Comparison of ENCODE assay signal across 8 mouse cellular contexts in genomic region chr9:45829107-45829506, GRCm38 (mm10). TPM values are rescaled to one million over a fixed set of nuclear protein-coding genes. Genes with fewer than 3 reads are reported as not detected.
DNase-seq lines count a peak whose midpoint lies in the region; ATAC-seq and TF ChIP-seq lines count a peak whose summit lies in the region.

No protein-coding gene starts in this region.

- no peaks in the 10 kb centered on the region for H3K27me3 ChIP-seq in embryonic facial prominence, embryonic 13.5 days
- H3K27me3 ChIP-seq in heart, embryonic 12.5 days (replicated peaks), result no peaks in the 10 kb centered on the region
- no peaks in the 10 kb centered on the region for H3K27me3 ChIP-seq in kidney, embryonic 16.5 days (ENCODE audit: insufficient read depth, low read length)
- no peaks in the 10 kb centered on the region for H3K27me3 ChIP-seq in liver, embryonic 15.5 days
- H3K27me3 ChIP-seq in stomach, postnatal 0 days (ENCODE audit: control insufficient read depth, insufficient read depth, low read length), result no peaks in the 10 kb centered on the region

- H3K4me1 ChIP-seq in bone marrow macrophage, adult 2 months (ENCODE audit: control insufficient read depth, insufficient read depth, low read length), result peaks cover 4% of the 10 kb centered on the region
- peaks cover 9% of the 10 kb centered on the region for H3K4me1 ChIP-seq in embryonic facial prominence, embryonic 13.5 days
- H3K4me1 ChIP-seq in heart, embryonic 12.5 days (replicated peaks), result peaks cover 13% of the 10 kb centered on the region
- peaks cover 12% of the 10 kb centered on the region for H3K4me1 ChIP-seq in kidney, embryonic 16.5 days (ENCODE audit: insufficient read depth, low read length)
- peaks cover 17% of the 10 kb centered on the region for H3K4me1 ChIP-seq in liver, embryonic 15.5 days (replicated peaks)
- H3K4me1 ChIP-seq in stomach, postnatal 0 days (replicated peaks; ENCODE audit: control insufficient read depth, insufficient read depth), result no peaks in the 10 kb centered on the region

- H3K4me3 ChIP-seq in bone marrow macrophage, adult 2 months (ENCODE audit: insufficient read depth, low read length), result peak overlapping the region; percentile 22; the same call in 1 of the 2 replicates
- H3K4me3 ChIP-seq in embryonic facial prominence, embryonic 13.5 days, result peak overlapping the region; percentile 74
- peak overlapping the region; percentile 67 for H3K4me3 ChIP-seq in heart, embryonic 12.5 days
- peak overlapping the region; percentile 79 for H3K4me3 ChIP-seq in kidney, embryonic 16.5 days (ENCODE audit: low read length)
- H3K4me3 ChIP-seq in liver, embryonic 15.5 days (replicated peaks), result peak overlapping the region; percentile 69
- peak overlapping the region; percentile 75 for H3K4me3 ChIP-seq in stomach, postnatal 0 days (ENCODE audit: low read depth, low read length)

- H3K9ac ChIP-seq in embryonic facial prominence, embryonic 13.5 days, result no peak overlapping the region
- no peak overlapping the region for H3K9ac ChIP-seq in heart, embryonic 12.5 days
- H3K9ac ChIP-seq in kidney, embryonic 16.5 days (replicated peaks; ENCODE audit: low read length), result no peak overlapping the region
- no peak overlapping the region for H3K9ac ChIP-seq in liver, embryonic 15.5 days
- no peak overlapping the region for H3K9ac ChIP-seq in stomach, postnatal 0 days (ENCODE audit: low read length)

- ATAC-seq in embryonic facial prominence, embryonic 13.5 days (ENCODE audit: insufficient number of reproducible peaks, insufficient read depth, low FRiP score, low TSS enrichment, low read depth), result no peak
- ATAC-seq in heart, embryonic 12.5 days (ENCODE audit: insufficient number of reproducible peaks, low FRiP score), result no peak; the same call in 1 of the 2 replicates
- ATAC-seq in kidney, embryonic 16.5 days (ENCODE audit: low FRiP score, low TSS enrichment), result no peak
- ATAC-seq in liver, embryonic 15.5 days (ENCODE audit: insufficient read depth), result no peak
- peak; percentile 15; the same call in 1 of the 2 replicates for ATAC-seq in stomach, postnatal 0 days (ENCODE audit: low FRiP score, low TSS enrichment)

- 0 out of 2 replicates have a peak overlapping the region, but pooled peaks have one; percentile 6 for H3K27ac ChIP-seq in bone marrow macrophage, adult 2 months (ENCODE audit: insufficient read depth, low read depth, low read length)
- no peak overlapping the region for H3K27ac ChIP-seq in embryonic facial prominence, embryonic 13.5 days
- no peak overlapping the region for H3K27ac ChIP-seq in heart, embryonic 12.5 days (ENCODE audit: poor library complexity, severe bottlenecking)
- no peak overlapping the region for H3K27ac ChIP-seq in kidney, embryonic 16.5 days (ENCODE audit: low read length)
- 0 out of 2 replicates have a peak overlapping the region, but pooled peaks have one; percentile 38 for H3K27ac ChIP-seq in liver, embryonic 15.5 days (replicated peaks)
- H3K27ac ChIP-seq in stomach, postnatal 0 days (replicated peaks), result no peak overlapping the region

- H3K36me3 ChIP-seq in embryonic facial prominence, embryonic 13.5 days, result 0 out of 2 replicates have a peak, but pooled peaks cover 3% of the 10 kb centered on the region
- H3K36me3 ChIP-seq in heart, embryonic 12.5 days, result no peaks in the 10 kb centered on the region
- H3K36me3 ChIP-seq in kidney, embryonic 16.5 days (ENCODE audit: insufficient read depth, low read length), result no peaks in the 10 kb centered on the region
- no peaks in the 10 kb centered on the region for H3K36me3 ChIP-seq in liver, embryonic 15.5 days (replicated peaks)
- H3K36me3 ChIP-seq in stomach, postnatal 0 days (ENCODE audit: control insufficient read depth, insufficient read depth, low read length), result no peaks in the 10 kb centered on the region

- no peak for TF ChIP-seq POLR2A in bone marrow macrophage, adult 2 months (IDR thresholded peaks at IDR 0.05; ENCODE audit: borderline replicate concordance, low read depth, low read length)

- H3K4me2 ChIP-seq in embryonic facial prominence, embryonic 13.5 days, result peak overlapping the region; percentile 80
- H3K4me2 ChIP-seq in heart, embryonic 12.5 days, result peak overlapping the region; percentile 86
- H3K4me2 ChIP-seq in kidney, embryonic 16.5 days (replicated peaks; ENCODE audit: low read depth, low read length), result peak overlapping the region; percentile 84
- peak overlapping the region; percentile 82 for H3K4me2 ChIP-seq in liver, embryonic 15.5 days
- H3K4me2 ChIP-seq in stomach, postnatal 0 days (replicated peaks; ENCODE audit: low read depth), result peak overlapping the region; percentile 81

- WGBS in embryonic facial prominence, embryonic 13.5 days, result 26% methylated on average over 10 of the region's 10 CpGs
- WGBS in heart, embryonic 12.5 days, result 28% methylated on average over 10 of the region's 10 CpGs
- 30% methylated on average over 10 of the region's 10 CpGs for WGBS in kidney, embryonic 16.5 days
- 32% methylated on average over 10 of the region's 10 CpGs for WGBS in liver, embryonic 15.5 days (ENCODE audit: insufficient replicate concordance)
- WGBS in stomach, postnatal 0 days, result 33% methylated on average over 10 of the region's 10 CpGs

- peak; percentile 49 to 67 for DNase-seq in CD8-positive naive resting alpha-beta T cell, adult 2 months (ENCODE audit: low read depth in 2 of 2, low spot score in 2 of 2)
- peak; percentile 72 for DNase-seq in neural tube, embryonic 10.5 days (ENCODE audit: extremely low spot score, low spot score)
- DNase-seq in stomach, postnatal 0 days (ENCODE audit: low spot score), result peak; percentile 74

- no peak for TF ChIP-seq EP300 in stomach, postnatal 0 days (optimal IDR thresholded peaks at IDR 0.05)

- peak; percentile 97 for TF ChIP-seq CTCF in bone marrow macrophage, adult 2 months (IDR thresholded peaks at IDR 0.05; ENCODE audit: low read depth, low read length)
- TF ChIP-seq CTCF in stomach, postnatal 0 days (IDR thresholded peaks at IDR 0.05; ENCODE audit: low read depth), result peak; percentile 87

- H3K9me3 ChIP-seq in embryonic facial prominence, embryonic 13.5 days, result no peaks in the 10 kb centered on the region
- H3K9me3 ChIP-seq in heart, embryonic 12.5 days (replicated peaks), result peaks cover 3% of the 10 kb centered on the region; the same call in 1 of the 2 replicates
- peaks cover 8% of the 10 kb centered on the region for H3K9me3 ChIP-seq in kidney, embryonic 16.5 days (ENCODE audit: low read length)
- H3K9me3 ChIP-seq in liver, embryonic 15.5 days (replicated peaks), result no peaks in the 10 kb centered on the region
- H3K9me3 ChIP-seq in stomach, postnatal 0 days (ENCODE audit: control insufficient read depth, low read length), result peaks cover 6% of the 10 kb centered on the region; the same call in 1 of the 2 replicates

RNA-seq across cellular contexts. Expression of gene Cep164, which starts 0.6 kb away (rescaled TPM):
- 17.0 and 17.9 TPM in 2 replicates for polyA plus RNA-seq in bone marrow macrophage, adult 2 months (2012; ENCODE audit: insufficient read depth, insufficient read length, missing spikeins)
- polyA plus RNA-seq in embryonic facial prominence, embryonic 13.5 days (2015; fragmentation: Nextera tagmentation; extraction: Ambion mirVana), result 33.8 and 34.3 TPM in 2 replicates
- 14.3 and 19.0 TPM in 2 replicates for polyA plus RNA-seq in heart, embryonic 12.5 days (2016; fragmentation: Nextera tagmentation; extraction: Ambion mirVana)
- 24.1 and 31.1 TPM in 2 replicates for polyA plus RNA-seq in kidney, embryonic 16.5 days (2015; fragmentation: Nextera tagmentation; extraction: Ambion mirVana)
- polyA plus RNA-seq in liver, embryonic 15.5 days (2015; fragmentation: Nextera tagmentation; extraction: Ambion mirVana), result 5.1 and 5.2 TPM in 2 replicates
- polyA plus RNA-seq in stomach, postnatal 0 days (2015; fragmentation: Nextera tagmentation; extraction: Ambion mirVana), result 12.9 TPM in 2 replicates

RNA-seq across cellular contexts. Expression of gene Bace1, which starts 9.3 kb away (rescaled TPM):
- polyA plus RNA-seq in bone marrow macrophage, adult 2 months (2012; ENCODE audit: insufficient read depth, insufficient read length, missing spikeins), result 0.93 and 2.0 TPM in 2 replicates
- polyA plus RNA-seq in embryonic facial prominence, embryonic 13.5 days (2015; fragmentation: Nextera tagmentation; extraction: Ambion mirVana), result 34.4 and 35.5 TPM in 2 replicates
- polyA plus RNA-seq in heart, embryonic 12.5 days (2016; fragmentation: Nextera tagmentation; extraction: Ambion mirVana), result 21.4 and 22.0 TPM in 2 replicates
- 35.2 and 38.8 TPM in 2 replicates for polyA plus RNA-seq in kidney, embryonic 16.5 days (2015; fragmentation: Nextera tagmentation; extraction: Ambion mirVana)
- 7.0 and 8.9 TPM in 2 replicates for polyA plus RNA-seq in liver, embryonic 15.5 days (2015; fragmentation: Nextera tagmentation; extraction: Ambion mirVana)
- 12.8 and 13.3 TPM in 2 replicates for polyA plus RNA-seq in stomach, postnatal 0 days (2015; fragmentation: Nextera tagmentation; extraction: Ambion mirVana)

Comparison
In these comparisons a context has a peak if more than half of its experiments do, and no peak if none do; other contexts are left out.
1. H3K27ac ChIP-seq: peak in bone marrow macrophage, adult 2 months (single experiment) and liver, embryonic 15.5 days (single experiment); none in embryonic facial prominence, embryonic 13.5 days (single experiment), heart, embryonic 12.5 days (single experiment), kidney, embryonic 16.5 days (single experiment) and stomach, postnatal 0 days (single experiment).
2. H3K4me3 ChIP-seq: peak in every context shown above with its lines; median percentile 79 in kidney, embryonic 16.5 days; 75 in stomach, postnatal 0 days; 74 in embryonic facial prominence, embryonic 13.5 days; 69 in liver, embryonic 15.5 days; 67 in heart, embryonic 12.5 days; 22 in bone marrow macrophage, adult 2 months.
3. Peak in every context shown above with its lines, with median percentiles within 50 percentile points of each other: DNase-seq and H3K4me2 ChIP-seq.